Mouse (Mus musculus) lung, postnatal 0 days (tissue): ENCODE results near the gene Fbln2. TPM values are rescaled to one million over a fixed set of nuclear protein-coding genes. Genes with fewer than 3 reads are reported as not detected.

Source experiments
- ATAC-seq: fragments of 200-750 bp; cut with Nextera tagmentation; 2 replicates; pipeline ENCODE4 v1.8.0; 2017; ENCODE audit warnings: moderate library complexity
- DNase-seq: peaks from one replicate; pipeline ENCODE4 v3.0.0-alpha.2; 2016; ENCODE audit warnings: low spot score
- H3K27ac ChIP-seq: fragments of 300-500 bp; sonication (generic); 2 replicates; pipeline ENCODE4 v1.5.1; 2014; ENCODE audit warnings: antibody characterized with exemption, mild to moderate bottlenecking, low read length, mixed read lengths
- H3K27me3 ChIP-seq: fragments of 300-500 bp; sonication (generic); replicated peaks from 2 replicates; pipeline ENCODE4 v1.6.1; 2014; ENCODE audit warnings: low read length, mixed read lengths; ENCODE audit not compliant: insufficient read depth
- H3K36me3 ChIP-seq: fragments of 300-500 bp; sonication (generic); 2 replicates; pipeline ENCODE4 v1.6.1; 2014; ENCODE audit warnings: low read length, mixed read lengths; ENCODE audit not compliant: insufficient read depth
- H3K4me1 ChIP-seq: fragments of 300-500 bp; sonication (generic); 2 replicates; pipeline ENCODE4 v1.6.1; 2014; ENCODE audit warnings: antibody characterized with exemption, low read depth, low read length, mixed read lengths; ENCODE audit not compliant: insufficient read depth
- H3K4me2 ChIP-seq: fragments of 300-500 bp; sonication (generic); replicated peaks from 2 replicates; pipeline ENCODE4 v1.6.1; 2014; ENCODE audit warnings: low read depth, mild to moderate bottlenecking, low read length, moderate library complexity, mixed read lengths
- H3K4me3 ChIP-seq: fragments of 300-500 bp; sonication (generic); 2 replicates; pipeline ENCODE4 v1.5.1; 2014; ENCODE audit warnings: low read depth, low read length
- H3K9ac ChIP-seq: fragments of 300-500 bp; sonication (generic); replicated peaks from 2 replicates; pipeline ENCODE4 v1.6.1; 2014; ENCODE audit warnings: low read depth, mild to moderate bottlenecking
- H3K9me3 ChIP-seq: fragments of 300-500 bp; sonication (generic); 2 replicates; pipeline ENCODE4 v1.6.1; 2016; ENCODE audit warnings: low read length, mixed read lengths
- CTCF ChIP-seq: IDR thresholded peaks from 2 replicates; pipeline ENCODE4 v1.5.1; 2016; ENCODE audit warnings: antibody characterized with exemption, mild to moderate bottlenecking
- EP300 ChIP-seq: IDR thresholded peaks from 2 replicates; pipeline ENCODE4 v1.6.1; 2016; ENCODE audit warnings: antibody characterized with exemption, mild to moderate bottlenecking, control low read depth
- WGBS: fragments of 180-500 bp; shearing (Covaris S2); extraction: QIAGEN DNeasy Blood & Tissue Kit; methylation state at CpG from one replicate; pipeline ENCODE4 v1.1.7; 2014; 5-methylcytosine and 5-hydroxymethylcytosine counted together
- polyA plus RNA-seq: library from polyadenylated mRNA; unstranded; fragments of >200 nt; fragmentation: Nextera tagmentation; extraction: Ambion mirVana; gene quantifications from 2 replicates; pipeline ENCODE4 v1.2.1, GENCODE M21; 2015

Gene Fbln2
- polyA plus RNA-seq, 1 experiment from 2014 or later: 63.8 TPM

DNA sequence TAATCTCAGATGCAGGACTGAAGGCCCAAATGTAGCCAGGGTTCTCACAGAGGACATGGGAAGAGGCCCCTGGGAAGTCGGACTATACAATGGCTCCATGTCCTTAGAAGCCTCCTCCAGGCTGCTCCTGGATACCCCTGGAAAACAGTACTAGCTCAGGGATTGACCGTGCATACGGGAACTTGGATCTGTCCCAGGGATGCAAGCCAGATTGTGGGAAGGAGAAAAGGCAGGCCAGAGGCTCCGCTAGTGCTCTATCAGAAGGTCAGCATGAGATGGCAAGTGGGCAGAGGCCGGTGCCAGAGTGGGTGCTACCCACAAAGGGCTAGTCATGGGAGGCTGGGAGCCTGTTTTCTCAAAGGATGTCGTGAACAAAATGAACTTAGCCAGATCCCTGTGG lies 25.3 kb upstream of the Fbln2 start:
- Histone ChIP-seq H3K36me3 (no peaks in the 10 kb centered on the region), H3K9me3 (no peaks in the 10 kb centered on the region), H3K27me3 (no peaks in the 10 kb centered on the region), H3K4me2 (no peak overlapping the region), H3K9ac (no peak overlapping the region), H3K4me1 (no peaks in the 10 kb centered on the region), H3K4me3 (no peak overlapping the region), H3K27ac (no peak overlapping the region)
- WGBS: 69% methylated on average over 6 of the region's 6 CpGs
- ATAC-seq: no peak
- TF ChIP-seq EP300 (no peak), CTCF (no peak)
- no peak for DNase-seq

DNA sequence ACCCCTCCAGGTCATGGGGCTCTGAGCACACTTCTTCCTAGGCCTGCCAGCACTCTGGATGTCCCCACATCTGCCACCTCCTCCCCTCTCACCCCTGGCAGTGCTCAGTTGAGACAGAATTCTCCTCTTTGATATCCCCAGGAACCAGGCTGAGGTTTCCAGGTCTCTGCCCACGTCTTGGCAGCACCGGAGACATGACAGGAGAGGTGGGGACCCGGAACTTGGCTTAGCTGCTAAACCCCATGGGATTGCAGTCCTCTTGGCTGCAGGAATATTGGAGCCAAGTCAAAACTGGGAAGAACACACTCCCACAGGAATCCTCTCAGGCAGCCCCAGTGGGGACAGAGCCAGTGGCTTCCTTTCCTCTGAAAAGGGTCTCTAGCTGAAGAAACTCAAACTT lies 24.4 kb upstream of the Fbln2 start:
- WGBS: 54% methylated on average over 3 of the region's 3 CpGs
- DNase-seq: no peak
- TF ChIP-seq EP300 (no peak), CTCF (no peak)

DNA sequence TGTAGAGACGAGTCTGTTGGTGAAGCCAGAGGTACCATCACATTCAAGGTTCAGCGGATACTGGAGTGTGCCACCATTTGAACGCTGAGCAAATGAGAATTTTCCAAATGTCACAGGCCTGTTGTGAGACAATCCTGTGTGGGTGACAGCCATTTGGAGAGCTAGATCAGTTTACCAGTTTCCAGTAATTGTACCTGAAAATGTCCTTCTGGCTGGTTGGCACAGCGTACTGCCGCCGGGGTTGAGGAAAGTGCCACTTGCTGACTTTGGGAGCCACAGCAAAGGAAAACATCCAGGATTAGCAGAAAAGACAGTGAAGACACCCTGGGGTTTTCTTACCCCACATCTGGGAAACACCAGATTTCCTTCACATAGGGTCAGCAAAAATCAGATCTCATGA lies 22.3 kb upstream of the Fbln2 start:
- Histone ChIP-seq H3K27ac (no peak overlapping the region), H3K4me2 (no peak overlapping the region), H3K4me1 (no peaks in the 10 kb centered on the region), H3K36me3 (no peaks in the 10 kb centered on the region), H3K4me3 (no peak overlapping the region), H3K9ac (no peak overlapping the region), H3K9me3 (no peaks in the 10 kb centered on the region), H3K27me3 (no peaks in the 10 kb centered on the region)
- DNase-seq (no peak), ATAC-seq (no peak)
- WGBS: 87% methylated on average over 6 of the region's 6 CpGs
- no peak for TF ChIP-seq EP300
- no peak for TF ChIP-seq CTCF

More for the DNA sequence above, 24.4 kb upstream of the Fbln2 start:
- Histone ChIP-seq H3K27me3 (no peaks in the 10 kb centered on the region), H3K9ac (no peak overlapping the region), H3K4me1 (no peaks in the 10 kb centered on the region), H3K27ac (no peak overlapping the region), H3K4me2 (no peak overlapping the region), H3K4me3 (no peak overlapping the region), H3K9me3 (no peaks in the 10 kb centered on the region), H3K36me3 (no peaks in the 10 kb centered on the region)
- no peak for ATAC-seq

DNA sequence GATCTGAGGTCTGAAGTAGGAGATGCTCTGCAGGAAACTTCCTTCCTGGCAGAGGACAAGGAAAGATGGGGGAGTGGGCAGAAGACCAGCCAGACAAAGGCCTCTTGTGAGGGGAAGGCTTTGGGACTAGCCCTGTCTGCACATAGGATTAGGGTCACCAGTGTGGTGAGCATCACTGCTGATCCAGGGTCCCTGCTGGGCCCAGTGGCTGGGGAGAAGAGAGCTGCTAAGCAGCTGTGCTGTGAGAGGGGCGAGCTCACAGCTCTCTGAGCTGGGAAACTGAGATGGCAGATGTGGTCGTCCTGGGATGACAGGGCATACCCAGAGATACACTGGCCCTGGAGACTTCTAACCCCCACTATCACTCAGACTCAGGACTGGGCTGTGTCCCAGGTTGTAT lies 20.8 kb upstream of the Fbln2 start:
- WGBS: 52% methylated on average over 2 of the region's 2 CpGs
- Histone ChIP-seq H3K4me3 (no peak overlapping the region), H3K4me2 (no peak overlapping the region), H3K4me1 (no peaks in the 10 kb centered on the region), H3K36me3 (no peaks in the 10 kb centered on the region), H3K9me3 (no peaks in the 10 kb centered on the region), H3K27ac (no peak overlapping the region), H3K9ac (no peak overlapping the region), H3K27me3 (no peaks in the 10 kb centered on the region)
- TF ChIP-seq CTCF (no peak), EP300 (no peak)
- ATAC-seq (no peak), DNase-seq (no peak)

DNA sequence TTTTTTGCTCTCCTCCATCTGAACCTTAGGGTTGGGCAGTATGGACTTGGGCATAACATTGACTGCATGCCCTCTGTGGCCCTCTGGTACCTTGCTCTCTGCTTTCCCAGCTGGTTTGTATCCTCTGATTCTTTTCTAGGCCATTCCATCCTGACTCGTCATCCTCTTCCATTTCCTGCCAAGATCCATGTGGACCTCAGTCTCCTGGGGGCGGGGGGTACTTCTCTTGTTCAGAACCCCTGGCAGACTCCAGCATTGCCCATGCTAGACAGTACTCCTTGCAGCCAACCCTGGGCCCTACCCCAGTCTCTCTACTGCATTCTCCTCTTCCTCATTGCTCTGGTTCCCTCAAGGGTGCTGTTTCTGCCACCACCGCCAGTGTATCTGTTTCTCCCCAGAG lies 19.8 kb upstream of the Fbln2 start:
- no peak overlapping the region for H3K9ac ChIP-seq
- TF ChIP-seq EP300: no peak
- TF ChIP-seq CTCF: no peak
- DNase-seq (no peak), ATAC-seq (no peak)
- H3K36me3 ChIP-seq: no peaks in the 10 kb centered on the region
- no peak overlapping the region for H3K4me2 ChIP-seq
- no peak overlapping the region for H3K4me3 ChIP-seq
- no peaks in the 10 kb centered on the region for H3K27me3 ChIP-seq
- 56% methylated on average over 3 of the region's 3 CpGs for WGBS
- H3K4me1 ChIP-seq: no peaks in the 10 kb centered on the region
- no peaks in the 10 kb centered on the region for H3K9me3 ChIP-seq
- H3K27ac ChIP-seq: no peak overlapping the region

DNA sequence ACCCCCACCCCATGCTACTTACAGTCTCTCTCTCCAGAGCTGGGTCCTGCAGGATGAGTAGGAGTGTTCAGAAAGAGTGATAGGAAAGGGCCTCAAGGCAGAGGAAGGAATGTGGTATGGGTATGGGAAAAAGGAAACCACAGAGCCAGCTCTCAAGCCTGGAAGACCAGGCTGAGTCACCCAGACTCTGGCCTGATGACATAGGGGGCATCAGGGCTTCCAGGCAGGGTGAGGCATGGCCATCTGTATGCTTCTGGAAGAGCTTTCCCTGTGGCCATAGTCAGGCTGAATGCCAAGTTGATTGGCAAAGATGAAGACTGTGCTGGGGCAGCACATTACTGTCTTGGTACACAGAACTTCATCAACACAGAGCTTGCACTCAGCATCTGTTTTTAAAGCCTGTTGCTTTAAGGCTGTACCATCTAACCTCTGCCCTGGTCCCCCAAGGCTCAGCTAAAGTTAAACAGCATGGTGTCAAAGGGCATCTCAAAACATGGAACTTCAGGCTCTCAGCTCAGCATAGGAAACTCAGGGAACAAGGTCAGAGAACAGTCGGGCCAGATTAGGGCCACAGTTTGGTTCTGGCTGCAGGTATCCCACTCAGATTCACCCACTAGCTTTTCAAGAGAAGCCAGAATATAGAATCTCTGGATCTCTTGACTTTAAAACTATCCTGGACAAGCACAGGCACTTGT lies 19.3 kb upstream of the Fbln2 start:
- H3K9ac ChIP-seq: no peak overlapping the region
- TF ChIP-seq CTCF (no peak), EP300 (no peak)
- H3K4me1 ChIP-seq: no peaks in the 10 kb centered on the region
- ATAC-seq (no peak), DNase-seq (no peak)
- H3K27me3 ChIP-seq: no peaks in the 10 kb centered on the region
- no peak overlapping the region for H3K27ac ChIP-seq
- no peaks in the 10 kb centered on the region for H3K9me3 ChIP-seq
- no peaks in the 10 kb centered on the region for H3K36me3 ChIP-seq
- H3K4me2 ChIP-seq: no peak overlapping the region
- no peak overlapping the region for H3K4me3 ChIP-seq
- WGBS: 48% methylated on average over 1 of the region's 1 CpGs

DNA sequence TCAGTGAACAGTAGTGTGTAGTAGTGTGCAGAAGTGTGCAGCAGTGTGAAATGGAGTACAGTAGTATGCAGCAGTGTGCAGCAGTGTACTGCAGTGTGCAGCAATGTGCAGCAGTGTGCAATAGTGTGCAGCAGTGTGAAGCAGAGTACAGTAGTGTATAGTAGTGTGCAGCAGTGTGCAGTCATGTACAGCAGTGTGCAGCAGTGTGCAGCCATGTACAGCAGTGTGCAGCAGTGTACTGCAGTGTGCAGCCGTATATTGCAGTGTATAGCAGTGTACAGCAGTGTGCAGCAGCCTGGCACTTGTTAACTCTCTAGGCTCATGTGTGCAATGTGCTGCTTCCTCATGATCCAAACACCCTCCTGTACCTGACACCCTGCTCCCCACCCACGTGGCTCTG lies 13.8 kb upstream of the Fbln2 start:
- no peak for TF ChIP-seq EP300
- TF ChIP-seq CTCF: no peak
- Histone ChIP-seq H3K4me2 (no peak overlapping the region), H3K4me3 (no peak overlapping the region), H3K36me3 (no peaks in the 10 kb centered on the region), H3K27me3 (no peaks in the 10 kb centered on the region), H3K27ac (no peak overlapping the region), H3K9ac (no peak overlapping the region), H3K4me1 (no peaks in the 10 kb centered on the region), H3K9me3 (no peaks in the 10 kb centered on the region)
- 52% methylated on average over 2 of the region's 2 CpGs for WGBS
- ATAC-seq (no peak), DNase-seq (no peak)
